Mouse (Mus musculus): ENCODE data around the gene Gart.

Gart gene

DNA sequence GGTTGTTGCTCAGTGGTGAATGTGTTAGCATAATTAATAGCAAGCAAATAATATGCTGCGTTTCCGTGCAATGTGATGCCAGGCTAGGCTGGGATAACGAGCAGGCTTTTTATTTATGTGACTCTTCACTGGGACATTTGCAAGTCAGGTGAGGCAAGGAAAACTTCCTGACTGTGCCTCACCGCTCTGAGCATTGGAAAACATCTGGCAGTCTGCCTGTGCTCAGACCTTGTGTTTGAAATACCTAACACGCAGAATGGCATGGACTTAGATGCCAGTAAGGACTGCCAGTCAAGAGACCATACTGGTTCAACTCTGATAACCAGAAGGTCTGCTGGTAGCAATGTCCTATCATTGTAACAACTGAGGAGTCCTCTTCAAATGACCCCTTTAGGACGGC lies 41.6 kb downstream of the Gart start:
- DNase-seq, result peak; percentile 52

GRCm38 (mm10) chr16:91601693-91602092 lies 45.1 kb downstream of the Gart start:
- no peak for DNase-seq

DNA sequence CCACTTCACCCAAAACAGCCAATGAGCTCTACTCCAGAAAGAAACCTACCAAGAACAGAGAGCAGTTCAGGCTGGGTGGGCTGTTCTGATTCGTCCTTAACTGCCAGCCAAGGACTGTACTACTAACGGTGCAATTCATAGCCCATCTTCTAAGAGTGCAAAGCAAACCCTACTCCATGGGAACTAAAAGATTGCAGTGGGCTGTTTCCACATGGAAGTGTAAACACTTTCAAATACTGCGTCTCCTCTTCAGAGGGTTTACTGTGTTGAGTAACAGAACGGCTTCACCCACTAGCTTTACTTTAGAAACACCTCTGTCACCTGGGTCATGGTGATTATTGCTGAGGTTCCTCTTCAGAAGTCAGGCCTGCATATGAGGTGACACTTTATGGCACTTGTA lies 45.7 kb downstream of the Gart start:
- DNase-seq, result no peak

- DNase-seq, result no peak
Measured at GRCm38 (mm10) chr16:91599242-91599641, 47.5 kb downstream of the Gart start.

DNA sequence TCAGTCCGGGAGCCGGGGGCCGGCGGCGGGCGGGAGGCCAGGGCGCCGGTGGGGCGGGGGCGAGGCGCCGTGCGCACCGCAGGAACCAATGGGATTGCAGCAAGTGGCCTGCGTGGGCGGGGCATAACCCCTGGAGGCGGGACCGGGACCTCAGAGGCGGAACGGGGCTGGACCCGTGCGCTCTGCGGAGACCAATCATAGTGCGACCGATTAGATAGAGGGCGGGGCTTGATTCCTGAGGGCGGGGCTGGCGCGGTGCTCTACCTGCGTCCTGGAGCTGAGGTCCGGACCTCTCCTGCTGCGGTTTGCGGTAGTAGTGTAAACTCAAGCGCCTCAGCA lies 49.1 kb downstream of the Gart start, which contains the start of gene Tmem50b:
Tmem50b (minus strand) TSS at position 129 of the 339 bp plus-strand sequence.
- peak; percentile 99 for DNase-seq

DNA sequence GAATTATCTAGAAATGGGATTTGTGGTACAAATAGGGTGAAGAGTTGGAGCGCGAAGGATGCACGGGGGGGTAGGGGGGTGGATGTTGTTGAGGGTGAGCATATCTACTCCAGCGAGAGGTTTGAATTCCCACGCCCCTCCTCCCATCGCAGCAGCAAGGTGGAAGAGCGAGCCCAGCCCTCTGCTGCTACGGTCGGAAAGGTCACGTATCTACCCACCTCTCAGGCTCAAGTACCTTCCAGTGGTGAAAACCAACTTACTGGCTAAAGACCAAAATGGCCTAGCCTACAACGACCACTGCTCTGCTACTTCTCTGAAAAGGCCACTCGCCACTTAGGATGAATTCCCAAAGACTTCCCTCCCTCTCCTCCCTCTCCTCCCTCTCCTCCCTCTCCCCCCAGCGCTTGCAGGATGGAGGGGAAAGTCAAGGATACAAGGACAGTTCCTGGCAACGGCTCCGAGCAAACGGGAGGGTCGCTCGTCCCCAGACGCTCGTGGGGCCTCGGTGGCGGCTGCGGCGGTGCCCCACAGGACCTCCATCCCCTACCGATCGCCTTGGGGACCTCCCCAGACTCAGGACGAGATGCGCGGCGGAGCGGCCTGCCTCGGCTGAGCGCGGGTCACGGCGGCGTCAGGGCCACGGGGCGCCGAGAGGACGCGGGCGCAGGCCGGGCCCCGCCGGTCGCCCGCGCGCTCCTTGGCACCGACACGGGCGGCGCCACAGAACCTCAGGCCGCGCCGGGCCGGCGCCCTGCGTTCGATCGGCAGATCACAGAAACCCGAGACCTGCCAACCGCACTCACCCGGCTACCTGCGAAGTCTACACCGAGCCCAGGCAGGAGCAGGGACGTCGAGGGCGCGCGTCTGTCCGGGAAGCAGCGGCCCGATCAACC lies 49.7 kb downstream of the Gart start:
- no peak for DNase-seq

GRCm38 (mm10) chr16:91596397-91596778 lies 50.4 kb downstream of the Gart start:
- DNase-seq, result no peak

DNA sequence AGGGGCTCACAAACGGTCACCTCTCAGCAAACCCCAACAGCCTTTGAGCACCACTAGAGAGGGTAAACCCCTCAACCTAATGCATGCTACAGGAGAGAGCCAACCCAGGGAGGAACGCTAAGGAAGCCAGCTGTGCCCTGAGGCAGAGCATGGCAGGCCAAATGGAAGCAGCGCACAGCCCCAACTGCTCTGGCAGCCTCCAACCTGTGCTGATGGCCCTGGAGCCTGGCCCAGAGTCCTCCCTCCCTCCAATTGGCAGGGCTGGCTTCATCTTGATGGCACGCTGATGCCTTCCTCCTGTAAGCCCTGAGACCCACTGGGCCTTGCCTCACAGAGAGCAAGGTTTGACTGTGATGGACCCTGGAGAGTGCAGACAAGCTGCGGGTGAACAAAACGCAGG lies 51.7 kb downstream of the Gart start:
- DNase-seq, result peak; percentile 42

DNA sequence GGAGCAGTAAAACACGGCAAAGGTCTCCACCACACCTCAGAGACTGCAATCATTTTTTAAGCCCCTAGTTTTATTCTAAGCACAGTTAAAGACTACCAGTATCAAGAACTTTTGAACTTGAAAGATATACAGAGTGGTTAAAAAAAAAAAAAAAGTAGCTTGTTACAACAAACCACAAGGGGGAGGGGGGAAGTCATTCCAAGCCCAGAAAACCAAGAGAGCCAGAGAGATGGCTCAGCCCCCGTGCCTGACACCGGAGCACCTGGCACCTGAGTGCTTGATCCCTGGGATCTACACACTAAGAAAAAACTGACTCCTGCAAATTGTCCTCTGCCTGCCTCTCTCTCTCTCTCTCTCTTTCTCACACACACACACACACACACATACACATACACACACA lies 53.5 kb downstream of the Gart start:
- DNase-seq, result no peak

GRCm38 (mm10) chr16:91592162-91592561 lies 54.6 kb downstream of the Gart start:
- no peak for DNase-seq

DNA sequence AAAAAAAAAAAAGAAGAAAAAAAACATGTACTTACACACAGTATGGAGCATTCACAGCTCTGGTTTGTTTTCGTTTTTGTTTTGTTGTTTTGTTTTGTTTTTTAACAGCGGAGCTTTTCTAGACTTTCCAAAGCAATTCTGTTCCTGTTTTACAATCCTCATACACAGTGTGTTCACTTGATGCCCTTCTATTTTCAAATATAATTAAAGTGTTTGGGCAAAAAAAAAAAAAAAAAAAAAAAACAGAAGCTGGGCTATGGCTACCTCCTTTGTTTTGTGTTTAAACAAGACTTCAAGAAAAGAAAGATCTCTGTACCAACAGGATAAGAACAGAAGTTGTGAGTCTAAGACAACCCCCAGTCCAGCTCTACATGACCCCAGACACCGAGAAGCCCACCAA lies 58.0 kb downstream of the Gart start:
- no peak for DNase-seq

DNA sequence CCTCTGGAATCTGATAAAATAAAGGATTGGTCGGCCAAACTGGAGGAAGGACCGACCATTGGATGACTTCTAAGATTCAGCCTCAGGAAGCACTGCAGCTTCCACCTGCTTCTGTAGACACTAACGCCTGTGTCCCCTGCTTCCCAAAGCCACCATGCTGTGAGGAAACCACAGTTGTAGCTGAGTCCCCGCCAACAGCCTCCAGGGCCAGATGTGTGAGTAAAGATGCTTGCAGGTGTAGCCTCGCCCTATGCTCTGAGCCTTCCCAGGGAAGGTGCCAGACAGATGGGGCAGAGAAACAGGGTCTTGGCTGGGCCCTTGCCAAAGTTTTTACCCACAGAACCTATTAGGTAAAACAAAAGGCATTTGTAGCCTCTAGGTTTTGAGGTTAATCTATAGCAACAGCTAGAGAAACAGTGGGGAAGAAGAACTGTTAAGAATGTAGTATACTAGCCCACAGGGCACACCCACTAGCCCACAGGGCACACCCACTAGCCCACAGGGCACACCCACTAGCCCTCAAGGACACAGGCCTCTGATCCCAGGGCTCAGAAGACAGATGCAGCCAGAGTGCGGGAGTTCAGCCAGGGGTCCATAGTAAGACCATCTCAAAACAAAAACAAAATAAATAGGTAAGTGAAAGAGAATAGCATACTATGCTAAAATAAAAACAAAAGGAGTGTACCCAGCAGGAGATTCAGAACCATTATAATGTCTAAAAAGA lies 58.9 kb downstream of the Gart start:
- no peak for DNase-seq

DNA sequence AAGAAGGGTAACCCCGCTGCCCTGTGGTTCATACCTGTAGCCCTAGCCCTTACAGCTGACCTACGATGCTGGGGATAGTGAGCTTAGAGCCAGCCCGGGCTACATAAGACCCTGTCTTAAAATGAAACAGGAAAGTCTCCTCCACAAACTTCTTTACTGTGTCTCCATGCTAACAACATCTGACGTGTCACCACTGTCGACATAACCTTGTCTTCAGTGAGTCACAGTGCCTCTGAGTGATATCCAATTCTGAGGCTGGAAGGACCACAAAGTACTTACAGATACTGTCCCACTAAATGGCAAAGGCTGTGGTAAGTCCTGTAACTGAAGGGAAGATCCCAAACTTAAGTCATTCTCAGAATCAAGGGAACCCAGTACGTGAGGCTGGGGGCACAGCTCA lies 60.5 kb downstream of the Gart start:
- DNase-seq, result no peak

- no peak for DNase-seq
Measured at GRCm38 (mm10) chr16:91585617-91586016, 61.1 kb downstream of the Gart start.

DNA sequence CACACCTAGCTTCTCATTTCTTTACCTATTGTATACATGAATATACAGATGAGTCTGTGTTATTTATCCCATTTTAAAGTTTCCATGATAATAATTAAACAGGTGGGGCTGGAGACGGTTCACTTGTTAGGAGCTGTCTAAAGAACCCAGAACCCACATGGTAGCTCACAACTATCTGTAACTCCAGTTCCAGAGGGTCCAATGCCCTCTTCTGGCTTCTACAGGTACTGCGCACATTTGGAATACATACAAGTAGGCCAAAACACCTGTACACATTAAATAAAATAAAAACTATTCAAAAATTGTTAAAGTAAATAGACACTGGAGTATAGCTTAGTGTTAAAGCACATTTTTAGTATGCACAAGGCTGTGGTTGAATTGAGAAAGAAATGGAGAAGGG lies 64.4 kb downstream of the Gart start:
- peak; percentile 50 for DNase-seq

DNA sequence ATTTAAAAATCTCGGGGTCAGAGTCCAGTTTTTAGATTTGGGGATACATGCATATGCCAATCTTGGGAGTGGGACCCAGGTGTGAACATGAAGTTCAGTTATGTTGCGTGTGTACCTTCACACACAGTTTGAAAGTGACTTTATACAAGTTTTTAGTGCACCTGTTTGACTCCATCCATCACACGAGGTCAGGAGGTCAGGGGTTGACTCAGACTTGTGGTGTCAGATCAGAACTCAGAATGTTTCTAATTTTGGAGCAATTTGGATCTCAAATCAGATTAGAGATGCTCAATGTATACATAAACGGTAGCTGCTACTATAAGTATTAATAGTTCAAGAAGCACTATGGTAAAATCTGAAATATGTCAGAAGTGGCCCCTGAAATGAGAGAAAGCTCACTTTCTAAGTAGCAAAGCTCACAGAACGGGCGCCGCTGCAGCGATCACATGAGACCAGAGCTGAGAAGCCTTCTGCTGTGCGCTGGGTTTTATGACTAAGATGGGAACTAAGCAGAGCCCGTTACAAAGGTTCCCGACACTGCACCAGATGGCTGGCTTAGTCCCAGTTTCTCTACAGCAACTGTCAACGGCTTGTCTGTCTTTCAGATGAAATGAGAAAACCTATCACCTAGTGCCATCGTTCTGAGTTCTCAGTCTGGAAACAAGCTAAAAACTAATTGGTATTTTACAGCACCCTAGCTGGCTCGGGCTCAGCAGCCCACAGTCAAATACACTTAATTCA lies 67.6 kb downstream of the Gart start:
- DNase-seq, result no peak

DNA sequence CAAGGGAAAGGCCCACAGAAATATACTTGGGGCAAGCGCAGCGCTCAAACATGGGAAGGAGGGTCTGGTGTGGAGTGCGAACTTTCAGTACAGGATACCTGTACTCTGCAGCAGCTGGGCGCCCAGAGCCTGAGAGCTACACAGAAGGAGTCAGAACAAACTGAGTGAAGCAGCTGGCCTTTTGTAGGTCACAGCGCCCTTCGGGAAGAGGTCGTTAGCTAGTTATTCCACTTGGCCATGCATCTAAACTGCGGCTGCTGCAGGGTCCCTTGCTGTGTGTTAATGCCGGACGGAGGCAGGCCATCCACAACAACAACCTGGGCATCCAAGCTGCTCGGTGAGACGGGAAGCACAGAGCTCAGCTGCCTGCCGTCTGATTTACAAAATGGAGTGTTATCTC lies 71.6 kb downstream of the Gart start:
- DNase-seq, result no peak

Measured in kidney, adult 18-20 months (tissue).